In genomic region chr19:53859149-53859548, GRCm38 (mm10) we compare ENCODE assay signal across 13 mouse cellular contexts. TPM values are rescaled to one million over a fixed set of nuclear protein-coding genes. Genes with fewer than 3 reads are reported as not detected.
DNase-seq lines count a peak whose midpoint lies in the region; ATAC-seq and TF ChIP-seq lines count a peak whose summit lies in the region.
"Had no signal": no experiment of that assay in that cellular context is flagged by ENCODE, and none has a peak within 500 bp of the region (broad histone marks: within the 10 kb centered on the region; RNA-seq: fewer than 3 reads in every experiment).

No protein-coding gene starts in this region.

- no peak for TF ChIP-seq CTCF in E14TG2a.4 (conservative IDR thresholded peaks at IDR 0.05; ENCODE audit: low read length)
- no peak for TF ChIP-seq CTCF in lung, embryonic 14.5 days (IDR thresholded peaks at IDR 0.05; ENCODE audit: low read depth)

- no peaks in the 10 kb centered on the region for H3K9me3 ChIP-seq in E14TG2a.4 (ENCODE audit: low read length)
- no peaks in the 10 kb centered on the region for H3K9me3 ChIP-seq in intestine, embryonic 15.5 days
- no peaks in the 10 kb centered on the region for H3K9me3 ChIP-seq in lung, embryonic 14.5 days (ENCODE audit: low read depth, low read length)
- H3K9me3 ChIP-seq: hindbrain, embryonic 15.5 days; midbrain, embryonic 10.5 days had no signal

- H3K27me3 ChIP-seq in E14TG2a.4 (ENCODE audit: insufficient read depth, low read length) = no peaks in the 10 kb centered on the region
- H3K27me3 ChIP-seq in intestine, embryonic 15.5 days (replicated peaks) = no peaks in the 10 kb centered on the region
- no peaks in the 10 kb centered on the region for H3K27me3 ChIP-seq in lung, embryonic 14.5 days (ENCODE audit: insufficient read depth, low read length)
- H3K27me3 ChIP-seq: hindbrain, embryonic 15.5 days had no signal

- H3K27ac ChIP-seq in intestine, embryonic 15.5 days = peak overlapping the region; percentile 75
- H3K27ac ChIP-seq in lung, embryonic 14.5 days (ENCODE audit: low read depth) = no peak overlapping the region
- H3K27ac ChIP-seq: hindbrain, embryonic 15.5 days; midbrain, embryonic 10.5 days had no signal

- ATAC-seq in intestine, embryonic 15.5 days = peak; percentile 95
- peak; percentile 59 for ATAC-seq in lung, embryonic 14.5 days (ENCODE audit: insufficient read depth)
- no peak for ATAC-seq in erythroid progenitor cell, adult 5-6 weeks (replicated peaks; ENCODE audit: low FRiP score, poor library complexity, severe bottlenecking)
- ATAC-seq: forebrain, postnatal 0 days had no signal

- H3K36me3 ChIP-seq in E14TG2a.4 (ENCODE audit: insufficient read depth, low read length) = no peaks in the 10 kb centered on the region
- no peaks in the 10 kb centered on the region for H3K36me3 ChIP-seq in intestine, embryonic 15.5 days
- no peaks in the 10 kb centered on the region for H3K36me3 ChIP-seq in lung, embryonic 14.5 days (ENCODE audit: insufficient read depth)
- H3K36me3 ChIP-seq: hindbrain, embryonic 15.5 days; midbrain, embryonic 10.5 days had no signal

- WGBS in intestine, embryonic 15.5 days = 27% methylated on average over 9 of the region's 9 CpGs
- WGBS in lung, embryonic 14.5 days = 26% methylated on average over 9 of the region's 9 CpGs

- H3K4me1 ChIP-seq in E14TG2a.4 (replicated peaks; ENCODE audit: low read depth, low read length) = peaks cover 22% of the 10 kb centered on the region
- peaks cover 9% of the 10 kb centered on the region for H3K4me1 ChIP-seq in intestine, embryonic 15.5 days (replicated peaks)
- H3K4me1 ChIP-seq in lung, embryonic 14.5 days (ENCODE audit: insufficient read depth) = peaks cover 8% of the 10 kb centered on the region; the same call in 1 of the 2 replicates

- H3K9ac ChIP-seq in intestine, embryonic 15.5 days = no peak overlapping the region
- no peak overlapping the region for H3K9ac ChIP-seq in lung, embryonic 14.5 days
- H3K9ac ChIP-seq: forebrain, postnatal 0 days; hindbrain, embryonic 15.5 days had no signal

- H3K4me3 ChIP-seq in E14TG2a.4 (replicated peaks; ENCODE audit: low read length) = peak overlapping the region; percentile 37; the same call in 1 of the 2 replicates
- no peak overlapping the region for H3K4me3 ChIP-seq in intestine, embryonic 15.5 days (replicated peaks)
- no peak overlapping the region for H3K4me3 ChIP-seq in lung, embryonic 14.5 days (ENCODE audit: low read depth, low read length)
- H3K4me3 ChIP-seq: hindbrain, embryonic 15.5 days; midbrain, embryonic 10.5 days had no signal

- peak; percentile 52 for DNase-seq in embryo, embryonic 10 days (ENCODE audit: low spot score)
- no peak for DNase-seq in embryo, embryonic 10.5 days (ENCODE audit: low spot score)
- peak; percentile 53 for DNase-seq in lung, embryonic 14.5 days
- no peak for DNase-seq in layer of hippocampus, adult 8-10 months (ENCODE audit: low spot score in 2 of 2)
- DNase-seq in cerebellum, postnatal 36 days = no peak
- DNase-seq: adrenal gland, adult 8-10 months; forebrain, postnatal 0 days; right cerebral cortex, adult 18-20 months had no signal

- peak overlapping the region; percentile 50 for H3K4me2 ChIP-seq in intestine, embryonic 15.5 days (replicated peaks)
- H3K4me2 ChIP-seq in lung, embryonic 14.5 days = peak overlapping the region; percentile 2; the same call in 1 of the 2 replicates
- H3K4me2 ChIP-seq: hindbrain, embryonic 15.5 days had no signal

RNA-seq across cellular contexts. Expression of gene Pdcd4, which starts 32.9 kb away (rescaled TPM):
- polyA plus RNA-seq in intestine, embryonic 15.5 days (2015; fragmentation: Nextera tagmentation; extraction: Ambion mirVana) = 65.1 and 73.7 TPM in 2 replicates
- polyA plus RNA-seq in lung, embryonic 14.5 days (2014; fragmentation: Nextera tagmentation; extraction: Ambion mirVana) = 101 and 104 TPM in 2 replicates
- 100 to 1,000 TPM; 101 to 108 (median 106) TPM for total RNA-seq in layer of hippocampus, adult 8-10 months (2022)
- total RNA-seq in erythroid progenitor cell, adult 5-6 weeks (2015; ENCODE audit: low replicate concordance) = 44.0 and 45.4 TPM in 2 replicates
- 32.2 and 56.3 TPM in 2 replicates for total RNA-seq in erythroid progenitor cell, adult 5-6 weeks (2017; ENCODE audit: low replicate concordance)

Comparison
In these comparisons a context has a peak if more than half of its experiments do, and no peak if none do; other contexts are left out.
1. DNase-seq: peak in embryo, embryonic 10 days (single experiment) and lung, embryonic 14.5 days (single experiment); none in embryo, embryonic 10.5 days (single experiment), layer of hippocampus, adult 8-10 months (0 of 2) and cerebellum, postnatal 36 days (0 of 2).